Mouse (Mus musculus) lung, embryonic 15.5 days (tissue): Measurements from ENCODE around the gene Slc30a7. TPM values are rescaled to one million over a fixed set of nuclear protein-coding genes. Genes with fewer than 3 reads are reported as not detected.

Source experiments
- ATAC-seq: fragments of 200-750 bp; cut with Nextera tagmentation; 2 replicates; pipeline ENCODE4 v1.8.0; 2017; ENCODE audit warnings: moderate number of reproducible peaks, borderline replicate concordance; ENCODE audit not compliant: low FRiP score, low TSS enrichment; ENCODE audit errors: extremely low read depth
- H3K27ac ChIP-seq: fragments of 300-500 bp; sonication (generic); 2 replicates; pipeline ENCODE4 v1.5.1; 2015; ENCODE audit warnings: moderate library complexity, mild to moderate bottlenecking, inconsistent platforms
- H3K27me3 ChIP-seq: fragments of 300-500 bp; sonication (generic); 2 replicates; pipeline ENCODE4 v1.6.1; 2015; ENCODE audit warnings: inconsistent platforms
- H3K36me3 ChIP-seq: fragments of 300-500 bp; sonication (generic); 2 replicates; pipeline ENCODE4 v1.6.1; 2015; ENCODE audit warnings: inconsistent platforms
- H3K4me1 ChIP-seq: fragments of 300-500 bp; sonication (generic); 2 replicates; pipeline ENCODE4 v1.6.1; 2015; ENCODE audit warnings: inconsistent platforms
- H3K4me2 ChIP-seq: fragments of 300-500 bp; sonication (generic); 2 replicates; pipeline ENCODE4 v1.6.1; 2015; ENCODE audit warnings: inconsistent platforms, mild to moderate bottlenecking, moderate library complexity
- H3K4me3 ChIP-seq: fragments of 300-500 bp; sonication (generic); 2 replicates; pipeline ENCODE4 v1.5.1; 2015; ENCODE audit warnings: mild to moderate bottlenecking, inconsistent platforms
- H3K9ac ChIP-seq: fragments of 300-500 bp; sonication (generic); 2 replicates; pipeline ENCODE4 v1.6.1; 2015; ENCODE audit warnings: inconsistent platforms
- H3K9me3 ChIP-seq: fragments of 300-500 bp; sonication (generic); 2 replicates; pipeline ENCODE4 v1.6.1; 2016; ENCODE audit warnings: inconsistent platforms
- WGBS: fragments of 180-500 bp; shearing (Covaris S2); methylation state at CpG from one replicate; pipeline ENCODE4 v1.1.7; 2015; 5-methylcytosine and 5-hydroxymethylcytosine counted together
- polyA plus RNA-seq: library from polyadenylated mRNA; unstranded; fragments of >200 nt; fragmentation: Nextera tagmentation; extraction: Ambion mirVana; gene quantifications from 2 replicates; pipeline ENCODE4 v1.2.1, GENCODE M21; 2015

Slc30a7 gene
- polyA plus RNA-seq, 1 experiment from 2014 or later = 31.0 TPM

DNA sequence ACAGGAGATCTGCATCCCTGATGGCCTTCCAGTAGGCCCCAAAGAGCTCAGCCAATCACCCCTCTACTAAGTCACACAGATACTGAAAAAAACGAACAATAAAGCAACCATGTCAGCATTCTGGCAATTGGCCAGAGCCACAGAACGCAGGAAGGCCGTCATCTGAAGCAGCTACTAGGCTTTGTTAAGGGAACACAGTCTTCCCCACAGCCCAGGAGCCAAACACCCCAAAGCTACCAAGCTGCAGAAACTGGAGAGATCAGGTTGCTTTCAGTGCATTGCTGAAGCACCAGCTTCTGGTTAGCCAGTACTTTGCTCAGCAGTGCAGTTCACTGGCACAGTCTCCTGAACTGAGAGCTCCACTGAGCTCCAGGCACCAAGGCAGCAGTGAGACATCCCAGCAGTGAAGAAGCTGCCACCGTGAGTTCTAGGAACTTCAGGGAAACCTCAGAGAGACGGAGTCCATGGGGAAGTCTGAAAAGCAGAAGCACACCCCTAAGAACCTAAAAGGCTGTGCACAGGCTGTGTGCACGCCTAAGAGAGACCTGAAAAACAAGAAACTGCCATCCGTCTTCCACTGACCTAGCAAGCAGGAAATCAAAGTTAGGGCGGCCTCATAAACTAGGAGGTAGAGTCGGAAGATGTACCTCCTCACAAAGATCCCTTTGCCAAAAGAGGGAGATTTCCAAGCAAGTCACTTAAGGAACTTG is 21.9 kb downstream of the Slc30a7 start:
- no peaks in the 10 kb centered on the region for H3K27me3 ChIP-seq
- WGBS = 68% methylated on average over 9 of the region's 9 CpGs
- no peaks in the 10 kb centered on the region for H3K9me3 ChIP-seq
- H3K4me2 ChIP-seq = no peak overlapping the region
- H3K9ac ChIP-seq = no peak overlapping the region
- ATAC-seq = no peak
- H3K36me3 ChIP-seq = peaks cover 61% of the 10 kb centered on the region
- no peak overlapping the region for H3K4me3 ChIP-seq
- H3K27ac ChIP-seq = no peak overlapping the region
- H3K4me1 ChIP-seq = no peaks in the 10 kb centered on the region

DNA sequence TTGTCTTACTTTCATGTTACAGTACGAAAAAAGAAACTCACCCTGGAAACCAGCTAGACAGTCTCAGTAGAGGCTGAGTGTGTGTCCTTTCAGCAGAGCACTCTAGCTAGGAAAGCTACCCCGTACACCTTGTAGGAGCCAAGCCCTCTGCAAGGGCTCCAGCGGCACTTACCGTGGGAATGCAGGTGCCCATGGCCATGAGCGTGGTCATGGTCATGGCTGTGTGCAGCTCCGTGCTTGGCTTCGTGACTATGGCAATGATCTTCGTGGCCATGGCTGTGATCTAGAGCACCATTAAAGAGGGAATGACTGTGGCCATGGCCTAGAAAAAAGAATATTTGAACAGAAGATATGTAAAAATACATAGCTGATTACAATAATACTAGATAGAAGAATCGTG is 22.6 kb downstream of the Slc30a7 start:
- no peaks in the 10 kb centered on the region for H3K4me1 ChIP-seq
- no peak overlapping the region for H3K4me2 ChIP-seq
- no peak overlapping the region for H3K9ac ChIP-seq
- H3K27me3 ChIP-seq = no peaks in the 10 kb centered on the region
- no peaks in the 10 kb centered on the region for H3K9me3 ChIP-seq
- H3K27ac ChIP-seq = no peak overlapping the region
- ATAC-seq = no peak
- peaks cover 55% of the 10 kb centered on the region for H3K36me3 ChIP-seq
- no peak overlapping the region for H3K4me3 ChIP-seq
- 94% methylated on average over 9 of the region's 9 CpGs for WGBS

DNA sequence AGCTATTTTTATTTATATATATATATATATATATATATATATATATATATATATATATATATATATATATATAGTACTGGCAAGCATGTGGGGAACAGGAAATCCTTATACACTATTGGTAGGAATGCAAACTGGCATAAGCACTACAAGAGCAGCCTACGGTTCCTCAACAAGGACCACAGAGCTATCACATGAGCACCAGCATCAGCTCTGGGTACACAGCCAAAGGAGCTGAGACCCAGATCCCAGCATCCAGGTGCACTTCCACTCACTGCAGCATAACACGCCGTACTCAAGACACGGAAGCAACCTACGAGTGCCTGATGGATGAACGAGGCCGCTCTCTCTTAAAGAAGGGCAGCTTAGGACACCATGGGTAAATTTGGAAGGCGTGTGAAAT is 24.0 kb downstream of the Slc30a7 start:
- Histone ChIP-seq H3K27ac (no peak overlapping the region), H3K4me2 (no peak overlapping the region), H3K4me3 (no peak overlapping the region), H3K27me3 (no peaks in the 10 kb centered on the region), H3K9me3 (no peaks in the 10 kb centered on the region), H3K4me1 (no peaks in the 10 kb centered on the region), H3K9ac (no peak overlapping the region), H3K36me3 (peaks cover 46% of the 10 kb centered on the region)
- no peak for ATAC-seq
- 90% methylated on average over 8 of the region's 8 CpGs for WGBS

DNA sequence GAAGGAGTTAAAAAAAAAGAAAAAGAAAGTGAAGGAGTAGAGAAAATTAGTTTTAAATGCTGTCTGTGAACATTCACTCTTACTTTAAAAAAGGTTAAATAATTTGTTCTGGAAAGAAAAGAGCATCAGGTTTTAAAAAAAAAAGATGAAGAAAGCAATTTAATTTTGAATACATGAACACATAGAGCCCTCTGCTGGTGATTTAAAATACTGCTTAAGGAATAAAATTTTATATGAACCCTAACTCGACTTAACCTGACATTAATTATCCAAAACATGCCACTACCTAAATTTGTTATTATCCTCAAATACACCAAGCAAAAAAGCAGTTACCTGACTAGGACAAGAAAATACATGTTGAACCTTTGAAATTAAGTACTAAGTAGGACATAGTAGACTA is 28.2 kb downstream of the Slc30a7 start:
- WGBS = 13% methylated on average over 1 of the region's 1 CpGs
- no peak overlapping the region for H3K4me3 ChIP-seq
- H3K27ac ChIP-seq = no peak overlapping the region
- no peak overlapping the region for H3K9ac ChIP-seq
- H3K36me3 ChIP-seq = peaks cover 50% of the 10 kb centered on the region
- H3K27me3 ChIP-seq = no peaks in the 10 kb centered on the region
- H3K4me1 ChIP-seq = no peaks in the 10 kb centered on the region
- ATAC-seq = no peak
- H3K9me3 ChIP-seq = no peaks in the 10 kb centered on the region
- H3K4me2 ChIP-seq = no peak overlapping the region

DNA sequence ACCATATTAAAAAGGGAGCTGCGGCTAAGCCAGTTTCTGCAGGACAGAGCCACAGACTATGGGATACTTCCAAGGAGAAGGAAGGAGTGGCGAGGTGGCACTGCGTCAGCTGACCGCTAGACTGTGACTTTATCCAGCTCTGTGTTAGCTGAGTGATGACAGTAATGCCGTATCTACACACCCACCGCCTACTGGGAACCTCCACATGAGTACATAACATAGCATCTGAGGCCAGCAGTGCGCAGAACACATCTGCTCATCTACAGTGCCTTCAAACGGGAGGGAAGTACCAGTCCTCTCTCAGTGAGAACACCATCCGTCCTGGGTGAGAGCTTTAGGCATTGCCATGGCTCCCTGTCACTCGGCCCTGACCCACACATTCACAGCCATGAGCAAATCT is 32.2 kb downstream of the Slc30a7 start:
- 90% methylated on average over 10 of the region's 10 CpGs for WGBS

DNA sequence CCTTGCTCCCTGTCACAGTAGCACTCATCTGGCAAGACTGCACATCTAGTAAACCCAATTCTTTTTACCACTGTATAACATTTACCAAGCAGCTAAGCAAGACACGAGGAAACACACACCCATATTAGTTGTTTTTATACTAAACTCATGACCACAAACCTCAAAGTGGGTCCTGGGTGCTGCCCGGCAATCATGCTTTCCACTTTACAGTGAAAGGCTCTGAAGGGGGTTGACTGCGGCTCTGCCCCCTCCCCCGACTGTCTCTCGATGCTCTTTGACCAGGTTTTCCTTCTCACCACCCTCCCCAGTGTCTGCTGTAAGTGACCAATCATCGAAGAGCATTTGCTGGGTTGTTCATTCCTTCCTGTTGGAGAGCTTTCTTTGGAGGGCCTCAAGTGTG is 33.0 kb downstream of the Slc30a7 start:
- peaks cover 33% of the 10 kb centered on the region for H3K36me3 ChIP-seq
- WGBS = 88% methylated on average over 6 of the region's 6 CpGs
- no peak overlapping the region for H3K9ac ChIP-seq
- no peaks in the 10 kb centered on the region for H3K9me3 ChIP-seq
- H3K27me3 ChIP-seq = no peaks in the 10 kb centered on the region
- H3K4me3 ChIP-seq = no peak overlapping the region
- H3K4me2 ChIP-seq = no peak overlapping the region
- no peak overlapping the region for H3K27ac ChIP-seq
- ATAC-seq = no peak
- H3K4me1 ChIP-seq = no peaks in the 10 kb centered on the region

More for the DNA sequence above, 32.2 kb downstream of the Slc30a7 start:
- ATAC-seq = no peak
- Histone ChIP-seq H3K27me3 (no peaks in the 10 kb centered on the region), H3K4me3 (no peak overlapping the region), H3K36me3 (peaks cover 33% of the 10 kb centered on the region), H3K27ac (no peak overlapping the region), H3K4me2 (no peak overlapping the region), H3K9ac (no peak overlapping the region), H3K9me3 (no peaks in the 10 kb centered on the region), H3K4me1 (no peaks in the 10 kb centered on the region)

DNA sequence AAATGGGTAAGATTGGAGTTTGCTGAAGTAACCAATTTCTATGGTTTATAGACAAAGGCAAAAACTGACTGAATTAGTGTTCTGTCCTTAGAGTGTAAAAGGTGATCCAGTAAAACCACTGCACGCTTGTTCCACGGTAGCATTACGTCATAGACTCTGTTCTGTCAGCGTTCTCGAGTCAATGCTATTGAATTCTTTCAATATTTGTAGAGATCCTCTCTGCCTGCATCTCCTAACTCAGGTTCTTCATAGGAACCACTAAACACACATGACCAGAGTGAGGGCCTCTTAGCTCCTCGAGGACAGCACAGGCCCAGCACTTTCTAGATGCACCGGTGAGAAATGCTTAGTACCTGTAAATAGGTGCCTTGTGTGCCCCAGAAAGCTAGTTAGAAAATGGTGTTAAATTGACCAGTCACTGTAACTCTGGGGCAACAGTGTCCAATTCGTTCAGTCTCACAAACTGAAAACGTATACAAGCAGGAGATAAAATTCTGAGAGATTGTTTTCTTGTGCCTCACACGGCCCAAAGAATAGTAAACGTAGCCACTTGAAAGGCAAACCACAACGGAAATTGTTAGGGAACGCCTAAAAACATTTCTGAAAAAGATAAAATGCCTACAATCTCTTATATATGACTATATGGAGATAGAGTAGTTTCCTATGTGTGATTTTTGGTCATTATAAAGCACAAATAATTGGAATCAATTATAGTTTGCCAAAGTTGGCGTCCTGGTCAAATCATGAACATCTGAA is 35.1 kb downstream of the Slc30a7 start:
- no peak for ATAC-seq
- no peaks in the 10 kb centered on the region for H3K4me1 ChIP-seq
- H3K4me3 ChIP-seq = no peak overlapping the region
- no peaks in the 10 kb centered on the region for H3K27me3 ChIP-seq
- H3K9ac ChIP-seq = no peak overlapping the region
- H3K27ac ChIP-seq = no peak overlapping the region
- WGBS = 87% methylated on average over 14 of the region's 14 CpGs
- no peaks in the 10 kb centered on the region for H3K9me3 ChIP-seq
- no peak overlapping the region for H3K4me2 ChIP-seq
- H3K36me3 ChIP-seq = peaks cover 23% of the 10 kb centered on the region

DNA sequence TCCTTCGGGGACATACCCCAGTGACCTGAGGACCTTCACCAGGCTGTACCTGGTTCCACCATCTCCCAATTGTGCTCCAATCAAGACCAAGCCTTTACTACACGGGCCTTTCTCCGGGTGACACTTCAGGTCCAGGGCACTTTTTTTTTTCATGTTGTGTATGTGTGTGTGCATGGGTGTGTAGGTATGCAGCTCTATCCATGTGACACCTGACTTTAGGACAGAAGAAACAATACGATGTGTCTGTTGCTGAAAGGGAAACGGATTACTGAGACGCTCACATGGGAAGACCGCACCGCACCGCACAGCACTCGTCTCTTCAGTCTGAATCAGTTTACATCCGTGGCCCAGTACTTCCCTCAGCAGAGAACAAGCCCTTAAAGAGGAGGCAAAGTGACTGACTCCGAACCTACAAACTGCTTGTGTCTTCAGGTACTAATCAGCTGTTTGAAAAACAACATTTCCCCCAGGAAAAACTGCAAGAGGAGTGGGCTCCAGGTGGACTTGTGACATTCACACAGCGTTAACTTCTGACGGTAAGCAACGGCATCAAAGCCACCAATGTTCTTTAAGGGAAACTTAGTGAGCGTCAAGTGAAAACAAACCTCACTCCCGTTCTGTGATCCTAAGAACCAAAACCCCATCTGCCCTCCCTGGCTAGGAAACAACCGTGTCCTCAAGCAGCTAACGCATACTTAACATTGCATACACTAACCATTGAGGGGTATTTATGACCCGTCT is 36.0 kb downstream of the Slc30a7 start:
- Histone ChIP-seq H3K9ac (no peak overlapping the region), H3K4me1 (no peaks in the 10 kb centered on the region), H3K27ac (no peak overlapping the region), H3K4me2 (no peak overlapping the region), H3K36me3 (peaks cover 17% of the 10 kb centered on the region), H3K9me3 (no peaks in the 10 kb centered on the region), H3K4me3 (no peak overlapping the region), H3K27me3 (no peaks in the 10 kb centered on the region)
- no peak for ATAC-seq
- whole genome bisulfite sequencing = 91% methylated on average over 20 of the region's 20 CpGs

DNA sequence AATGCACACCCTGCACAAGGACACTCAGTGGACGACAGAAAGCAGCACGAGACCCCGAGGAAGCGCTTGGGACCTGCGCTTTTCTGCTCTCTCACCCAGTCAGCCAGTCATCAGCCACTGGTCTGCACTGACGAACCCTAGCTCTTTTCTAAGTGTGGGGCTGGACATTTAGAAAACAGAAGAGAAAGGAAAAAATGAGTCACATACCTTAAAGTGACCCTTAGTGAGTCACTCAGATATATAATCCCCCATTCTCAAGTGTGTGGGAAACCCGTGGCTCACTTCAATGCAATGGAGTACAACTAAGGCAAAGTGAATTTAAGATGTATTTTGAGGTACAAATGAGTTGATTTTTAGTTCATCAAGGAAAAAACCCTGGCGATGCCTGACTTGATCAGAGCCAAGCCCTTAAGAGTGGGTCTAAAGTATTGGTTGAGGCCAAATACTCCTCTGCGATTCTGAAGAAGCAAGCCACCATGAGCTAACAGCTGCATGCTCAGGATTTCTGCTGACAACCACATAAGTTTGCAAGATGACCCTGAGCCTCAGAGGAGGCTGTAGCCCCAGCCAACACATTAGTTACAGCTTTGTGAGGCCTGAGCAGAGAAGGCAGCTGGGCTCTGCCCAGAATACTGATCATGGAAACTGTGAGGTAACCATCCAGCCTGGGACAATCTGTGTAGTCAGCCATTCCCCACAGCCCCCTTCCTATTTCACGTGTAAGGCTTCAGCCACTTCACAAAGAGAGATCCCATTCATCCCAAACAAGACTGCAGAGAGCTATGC is 38.3 kb downstream of the Slc30a7 start:
- Histone ChIP-seq H3K4me1 (no peaks in the 10 kb centered on the region), H3K4me2 (no peak overlapping the region), H3K27me3 (no peaks in the 10 kb centered on the region), H3K9me3 (no peaks in the 10 kb centered on the region), H3K36me3 (peaks cover 7% of the 10 kb centered on the region; the same call in 1 of the 2 replicates), H3K4me3 (no peak overlapping the region), H3K9ac (no peak overlapping the region), H3K27ac (no peak overlapping the region)
- peak; percentile 39; the same call in 1 of the 2 replicates for ATAC-seq
- 87% methylated on average over 10 of the region's 10 CpGs for WGBS

DNA sequence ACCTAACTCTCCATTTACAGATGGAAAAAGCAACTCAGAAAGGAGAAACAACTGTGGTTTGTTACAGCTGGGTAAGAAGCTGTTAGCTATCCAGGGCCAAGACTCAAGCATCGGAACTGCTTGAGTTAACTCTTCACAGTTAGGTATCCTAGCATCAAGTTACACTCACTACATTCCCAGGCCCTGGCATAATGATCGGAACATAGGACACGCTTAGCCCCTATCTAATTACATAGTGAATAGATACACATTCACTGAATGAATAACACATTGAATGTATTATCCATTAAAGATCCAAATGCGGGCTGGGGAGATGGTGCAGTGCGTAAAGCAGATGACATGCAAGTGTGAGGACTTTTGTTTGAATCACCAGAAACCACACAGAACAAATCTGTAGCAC is 43.1 kb downstream of the Slc30a7 start:
- no peak overlapping the region for H3K4me3 ChIP-seq
- no peak overlapping the region for H3K4me2 ChIP-seq
- H3K27ac ChIP-seq = no peak overlapping the region
- H3K9ac ChIP-seq = no peak overlapping the region
- peak; percentile 27; the same call in 1 of the 2 replicates for ATAC-seq
- H3K4me1 ChIP-seq = no peaks in the 10 kb centered on the region
- H3K27me3 ChIP-seq = no peaks in the 10 kb centered on the region
- no peaks in the 10 kb centered on the region for H3K9me3 ChIP-seq
- H3K36me3 ChIP-seq = peaks cover 6% of the 10 kb centered on the region; the same call in 1 of the 2 replicates
- WGBS = 77% methylated on average over 5 of the region's 5 CpGs

DNA sequence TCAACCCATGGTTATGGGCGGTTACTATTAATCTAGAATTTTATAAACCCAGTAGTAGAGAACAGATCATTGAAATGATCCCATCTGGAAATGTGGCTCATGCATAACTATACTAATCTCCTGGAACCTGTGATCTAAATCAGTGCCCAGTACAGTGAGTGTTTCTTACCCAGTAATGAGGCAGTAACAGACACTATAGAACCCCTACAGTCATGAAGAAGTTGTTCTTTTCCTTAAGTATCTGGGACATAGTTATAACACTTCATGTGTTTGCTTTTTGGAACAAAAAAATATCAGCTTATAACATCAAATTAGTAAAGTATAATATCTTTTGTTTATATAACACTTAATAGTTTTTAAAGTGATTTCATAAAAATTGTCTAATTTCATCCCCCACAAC is 43.6 kb downstream of the Slc30a7 start:
- no peak overlapping the region for H3K27ac ChIP-seq
- ATAC-seq = no peak
- WGBS = 94% methylated on average over 1 of the region's 1 CpGs
- H3K9ac ChIP-seq = no peak overlapping the region
- no peak overlapping the region for H3K4me2 ChIP-seq
- H3K36me3 ChIP-seq = peaks cover 10% of the 10 kb centered on the region
- H3K4me1 ChIP-seq = no peaks in the 10 kb centered on the region
- H3K9me3 ChIP-seq = no peaks in the 10 kb centered on the region
- H3K27me3 ChIP-seq = no peaks in the 10 kb centered on the region
- H3K4me3 ChIP-seq = no peak overlapping the region
